Mouse (Mus musculus) liver, adult (tissue): ENCODE results near the gene Slc44a2.

Experiments used
- GATA4 ChIP-seq: IDR thresholded peaks from 2 replicates; pipeline ENCODE4 v1.6.1; 2014; ENCODE audit warnings: mild to moderate bottlenecking, low read length; ENCODE audit not compliant: insufficient replicate concordance

The Slc44a2 gene

GRCm38 (mm10) chr9:21289337-21289671 lies 31.2 kb upstream of the Slc44a2 start:
- TF ChIP-seq GATA4: no peak

- no peak for TF ChIP-seq GATA4
These were observed 29.9 kb upstream of the Slc44a2 start for GRCm38 (mm10) chr9:21290589-21290988.

- no peak for TF ChIP-seq GATA4
These were observed 29.3 kb upstream of the Slc44a2 start, which contains the start of gene Cdkn2d for GRCm38 (mm10) chr9:21291022-21291787. Cdkn2d (minus strand) TSS chr9:21291407.

- TF ChIP-seq GATA4: no peak
These were observed 28.2 kb upstream of the Slc44a2 start for GRCm38 (mm10) chr9:21292271-21292670.

- no peak for TF ChIP-seq GATA4
These were observed 21.5 kb upstream of the Slc44a2 start for GRCm38 (mm10) chr9:21299014-21299413.

- no peak for TF ChIP-seq GATA4
These were observed 15.4 kb upstream of the Slc44a2 start for GRCm38 (mm10) chr9:21305065-21305464.

- TF ChIP-seq GATA4: no peak
These were observed 11.3 kb upstream of the Slc44a2 start for GRCm38 (mm10) chr9:21309150-21309741.

- no peak for TF ChIP-seq GATA4
These were observed 8.8 kb upstream of the Slc44a2 start for GRCm38 (mm10) chr9:21311695-21312094.

- no peak for TF ChIP-seq GATA4
These were observed 8.4 kb upstream of the Slc44a2 start, which contains the start of gene Ap1m2 for GRCm38 (mm10) chr9:21312134-21312533. Ap1m2 (minus strand) TSS chr9:21312337.

- no peak for TF ChIP-seq GATA4
These were observed 7.1 kb upstream of the Slc44a2 start for GRCm38 (mm10) chr9:21313394-21313793.

GRCm38 (mm10) chr9:21314367-21315140 lies 5.9 kb upstream of the Slc44a2 start:
- TF ChIP-seq GATA4: no peak

GRCm38 (mm10) chr9:21315421-21315820 lies 5.1 kb upstream of the Slc44a2 start:
- no peak for TF ChIP-seq GATA4

- TF ChIP-seq GATA4: no peak
These were observed 3.8 kb upstream of the Slc44a2 start for GRCm38 (mm10) chr9:21316696-21317095.

GRCm38 (mm10) chr9:21318792-21319191 lies 1.7 kb upstream of the Slc44a2 start:
- no peak for TF ChIP-seq GATA4

GRCm38 (mm10) chr9:21319503-21319902 lies 995 bp upstream of the Slc44a2 start:
- TF ChIP-seq GATA4: no peak

GRCm38 (mm10) chr9:21320280-21320618 lies 249 bp upstream of the Slc44a2 start:
- TF ChIP-seq GATA4: no peak
